Comparison of ENCODE assay signal across 17 mouse cellular contexts in genomic region chr14:51911301-51911700, GRCm38 (mm10). TPM values are rescaled to one million over a fixed set of nuclear protein-coding genes. Genes with fewer than 3 reads are reported as not detected.
A peak's percentile ranks its signal among the peaks of the same experiment; 100 is the strongest.
DNase-seq lines count a peak whose midpoint lies in the region; ATAC-seq and TF ChIP-seq lines count a peak whose summit lies in the region.
"Had no signal": no experiment of that assay in that cellular context is flagged by ENCODE, and none has a peak within 500 bp of the region (broad histone marks: within the 10 kb centered on the region; RNA-seq: fewer than 3 reads in every experiment).

No protein-coding gene starts in this region.

- H3K79me2 ChIP-seq in liver, adult 2 months (ENCODE audit: control insufficient read depth, insufficient read depth, low read length), result peaks cover 15% of the 10 kb centered on the region; the same call in 1 of the 2 replicates

- 0 out of 2 replicates have a peak, but pooled peaks have one; percentile 15 for TF ChIP-seq POLR2A in liver, adult 2 months (IDR thresholded peaks at IDR 0.05; ENCODE audit: extremely low read depth, insufficient read depth, low read length)

- TF ChIP-seq EP300 in heart, postnatal 0 days (IDR thresholded peaks at IDR 0.05; ENCODE audit: low read depth), result no peak

- peaks cover 46% of the 10 kb centered on the region for H3K4me1 ChIP-seq in heart, embryonic 13.5 days
- H3K4me1 ChIP-seq in liver, adult 2 months (ENCODE audit: control insufficient read depth, insufficient read depth, low read length), result peaks cover 41% of the 10 kb centered on the region
- peaks cover 24% of the 10 kb centered on the region for H3K4me1 ChIP-seq in heart, postnatal 0 days (ENCODE audit: control insufficient read depth, insufficient read depth)
- H3K4me1 ChIP-seq in midbrain, postnatal 0 days (ENCODE audit: insufficient read depth, low read length), result no peaks in the 10 kb centered on the region; the same call in 1 of the 2 replicates

- H3K9me3 ChIP-seq in heart, embryonic 13.5 days, result no peaks in the 10 kb centered on the region
- no peaks in the 10 kb centered on the region for H3K9me3 ChIP-seq in heart, postnatal 0 days (replicated peaks; ENCODE audit: control insufficient read depth, low read length)
- no peaks in the 10 kb centered on the region for H3K9me3 ChIP-seq in midbrain, postnatal 0 days (ENCODE audit: low read length)
- H3K9me3 ChIP-seq: embryonic facial prominence, embryonic 15.5 days; intestine, embryonic 15.5 days had no signal

- peak overlapping the region; percentile 71; the same call in 1 of the 2 replicates for H3K4me3 ChIP-seq in heart, embryonic 13.5 days
- peak overlapping the region; percentile 67 for H3K4me3 ChIP-seq in liver, adult 2 months (ENCODE audit: insufficient read depth, low read depth, low read length)
- peak overlapping the region; percentile 75; the same call in 1 of the 2 replicates for H3K4me3 ChIP-seq in heart, postnatal 0 days (ENCODE audit: low read depth, low read length)
- H3K4me3 ChIP-seq in midbrain, postnatal 0 days (ENCODE audit: low read depth, low read length), result peak overlapping the region; percentile 23
- H3K4me3 ChIP-seq: embryonic facial prominence, embryonic 15.5 days; intestine, embryonic 15.5 days had no signal

- peaks cover 53% of the 10 kb centered on the region for H3K36me3 ChIP-seq in heart, embryonic 13.5 days
- H3K36me3 ChIP-seq in liver, adult 2 months (ENCODE audit: control insufficient read depth, insufficient read depth, low read length), result peaks cover 48% of the 10 kb centered on the region
- peaks cover 49% of the 10 kb centered on the region for H3K36me3 ChIP-seq in heart, postnatal 0 days (replicated peaks; ENCODE audit: control insufficient read depth, insufficient read depth, low read length)
- peaks cover 23% of the 10 kb centered on the region for H3K36me3 ChIP-seq in midbrain, postnatal 0 days (ENCODE audit: insufficient read depth, low read length)
- H3K36me3 ChIP-seq: intestine, embryonic 15.5 days had no signal

- no peak for TF ChIP-seq CTCF in liver, adult 2 months (IDR thresholded peaks at IDR 0.05; ENCODE audit: low read depth, low read length)
- TF ChIP-seq CTCF in heart, postnatal 0 days (IDR thresholded peaks at IDR 0.05; ENCODE audit: low read depth), result no peak
- TF ChIP-seq CTCF in midbrain, postnatal 0 days (IDR thresholded peaks at IDR 0.05), result no peak

- H3K9ac ChIP-seq in heart, embryonic 13.5 days, result no peak overlapping the region; the same call in 1 of the 2 replicates
- H3K9ac ChIP-seq in liver, adult 2 months (ENCODE audit: low read depth, low read length), result peak overlapping the region; percentile 82
- H3K9ac ChIP-seq in heart, postnatal 0 days (replicated peaks; ENCODE audit: low read depth, low read length), result no peak overlapping the region
- no peak overlapping the region for H3K9ac ChIP-seq in midbrain, postnatal 0 days (replicated peaks; ENCODE audit: low read length, poor library complexity, severe bottlenecking)
- H3K9ac ChIP-seq: embryonic facial prominence, embryonic 15.5 days; intestine, embryonic 15.5 days had no signal

- intact Hi-C loops in heart, postnatal 14 days (cut with DNase I), result no loop called here

- H3K27ac ChIP-seq in heart, embryonic 13.5 days (replicated peaks), result no peak overlapping the region
- H3K27ac ChIP-seq in liver, adult 2 months (replicated peaks; ENCODE audit: insufficient read depth, low read depth, low read length), result peak overlapping the region; percentile 97
- peak overlapping the region; percentile 99; the same call in 1 of the 2 replicates for H3K27ac ChIP-seq in heart, postnatal 0 days (ENCODE audit: low read depth)
- H3K27ac ChIP-seq in midbrain, postnatal 0 days (ENCODE audit: low read depth, low read length), result no peak overlapping the region
- H3K27ac ChIP-seq: embryonic facial prominence, embryonic 15.5 days; intestine, embryonic 15.5 days; kidney, postnatal 0 days had no signal

- ATAC-seq in heart, embryonic 13.5 days (ENCODE audit: extremely low read depth, insufficient number of reproducible peaks, low FRiP score, low TSS enrichment), result no peak
- no peak for ATAC-seq in heart, postnatal 0 days (ENCODE audit: insufficient read depth, low read depth)
- no peak for ATAC-seq in midbrain, postnatal 0 days (ENCODE audit: low FRiP score)
- ATAC-seq: forebrain, embryonic 16.5 days; intestine, embryonic 15.5 days had no signal

- H3K27me3 ChIP-seq in heart, embryonic 13.5 days (replicated peaks), result no peaks in the 10 kb centered on the region
- H3K27me3 ChIP-seq in liver, adult 2 months (ENCODE audit: control insufficient read depth, insufficient read depth, low read length), result no peaks in the 10 kb centered on the region
- H3K27me3 ChIP-seq in heart, postnatal 0 days (ENCODE audit: control insufficient read depth, insufficient read depth, low read length), result no peaks in the 10 kb centered on the region
- H3K27me3 ChIP-seq in midbrain, postnatal 0 days (ENCODE audit: insufficient read depth, low read length), result no peaks in the 10 kb centered on the region
- H3K27me3 ChIP-seq: embryonic facial prominence, embryonic 15.5 days had no signal

- H3K4me2 ChIP-seq in heart, embryonic 13.5 days, result peak overlapping the region; percentile 99
- peak overlapping the region; percentile 96 for H3K4me2 ChIP-seq in heart, postnatal 0 days (ENCODE audit: low read depth, low read length)
- peak overlapping the region; percentile 96; the same call in 1 of the 2 replicates for H3K4me2 ChIP-seq in midbrain, postnatal 0 days (ENCODE audit: low read depth, low read length, poor library complexity, severe bottlenecking)
- H3K4me2 ChIP-seq: embryonic facial prominence, embryonic 15.5 days had no signal

- DNase-seq in heart, postnatal 14 days, result no peak
- DNase-seq in liver, adult 2 months (ENCODE audit: extremely low read depth, low read depth, low spot score), result peak; percentile 78
- DNase-seq in liver, result no peak
- no peak for DNase-seq in heart, postnatal 0 days (ENCODE audit: low spot score)
- DNase-seq in midbrain, postnatal 0 days (ENCODE audit: low spot score), result no peak
- no peak for DNase-seq in cerebellum, postnatal 36 days
- DNase-seq: gastrocnemius, postnatal 10 days; layer of hippocampus, adult 9-11 months; lung, adult 18-20 months; thymus, adult 2 months had no signal

- 85% methylated on average over 10 of the region's 10 CpGs for WGBS in heart, embryonic 13.5 days
- WGBS in liver, adult 2 months, result 19% methylated on average over 10 of the region's 10 CpGs
- WGBS in heart, postnatal 0 days, result 80% methylated on average over 10 of the region's 10 CpGs
- 78% methylated on average over 10 of the region's 10 CpGs for WGBS in midbrain, postnatal 0 days

RNA-seq across cellular contexts. Expression of gene Ndrg2, which starts 2.7 kb away (rescaled TPM):
- polyA plus RNA-seq in heart, embryonic 13.5 days (2015; fragmentation: Nextera tagmentation; extraction: Ambion mirVana), result 223 and 248 TPM in 2 replicates
- total RNA-seq in heart, postnatal 14 days (2021), result 1,000 to 10,000 TPM in 1 of 2 experiments, 100 to 1,000 TPM in 1; 982 to 1,030 TPM
- total RNA-seq in liver, adult 2 months (2014; rRNA removed), result 1,230 and 1,535 TPM in 2 replicates
- 1,907 and 2,831 TPM in 2 replicates for polyA plus RNA-seq in liver, adult 2 months (2012; rRNA removed)
- total RNA-seq in heart, postnatal 0 days (2014; rRNA removed; ENCODE audit: low replicate concordance), result 785 and 1,158 TPM in 2 replicates
- polyA plus RNA-seq in heart, postnatal 0 days (2015; fragmentation: Nextera tagmentation; extraction: Ambion mirVana), result 581 and 591 TPM in 2 replicates
- total RNA-seq in midbrain, postnatal 0 days (2014; rRNA removed), result 403 and 449 TPM in 2 replicates
- polyA plus RNA-seq in midbrain, postnatal 0 days (2015; fragmentation: Nextera tagmentation; extraction: Ambion mirVana), result 356 and 413 TPM in 2 replicates

RNA-seq across cellular contexts. Expression of gene Tppp2, which starts 6.9 kb away (rescaled TPM):
- polyA plus RNA-seq in heart, embryonic 13.5 days (2015; fragmentation: Nextera tagmentation; extraction: Ambion mirVana), result not detected in 2 replicates
- total RNA-seq in heart, postnatal 14 days (2021), result not detected
- total RNA-seq in liver, adult 2 months (2014; rRNA removed), result not detected in 2 replicates
- not detected in 2 replicates for polyA plus RNA-seq in liver, adult 2 months (2012; rRNA removed)
- total RNA-seq in heart, postnatal 0 days (2014; rRNA removed; ENCODE audit: low replicate concordance), result not detected in 2 replicates
- polyA plus RNA-seq in heart, postnatal 0 days (2015; fragmentation: Nextera tagmentation; extraction: Ambion mirVana), result not detected in 2 replicates
- not detected in 2 replicates for total RNA-seq in midbrain, postnatal 0 days (2014; rRNA removed)
- polyA plus RNA-seq in midbrain, postnatal 0 days (2015; fragmentation: Nextera tagmentation; extraction: Ambion mirVana), result not detected in 2 replicates
- total RNA-seq: adrenal gland, postnatal 4 days; gastrocnemius, postnatal 10 days; left cerebral cortex, postnatal 25 days had no signal
- polyA plus RNA-seq: embryonic facial prominence, embryonic 15.5 days; forebrain, embryonic 16.5 days; intestine, embryonic 15.5 days; kidney, postnatal 0 days; thymus, adult 2 months had no signal

RNA-seq across cellular contexts. Expression of gene Rnase13, which starts 11.3 kb away (rescaled TPM):
- not detected in 2 replicates for polyA plus RNA-seq in heart, embryonic 13.5 days (2015; fragmentation: Nextera tagmentation; extraction: Ambion mirVana)
- not detected for total RNA-seq in heart, postnatal 14 days (2021)
- not detected in 2 replicates for total RNA-seq in liver, adult 2 months (2014; rRNA removed)
- 0.22 and 0.24 TPM in 2 replicates for polyA plus RNA-seq in liver, adult 2 months (2012; rRNA removed)
- total RNA-seq in heart, postnatal 0 days (2014; rRNA removed; ENCODE audit: low replicate concordance), result not detected in 2 replicates
- polyA plus RNA-seq in heart, postnatal 0 days (2015; fragmentation: Nextera tagmentation; extraction: Ambion mirVana), result not detected in 2 replicates
- not detected in 2 replicates for total RNA-seq in midbrain, postnatal 0 days (2014; rRNA removed)
- 0.11 TPM in 1 of 2 replicates, not detected in the other for polyA plus RNA-seq in midbrain, postnatal 0 days (2015; fragmentation: Nextera tagmentation; extraction: Ambion mirVana)
- total RNA-seq: adrenal gland, postnatal 4 days; gastrocnemius, postnatal 10 days had no signal
- polyA plus RNA-seq: embryonic facial prominence, embryonic 15.5 days; forebrain, embryonic 16.5 days; intestine, embryonic 15.5 days; kidney, postnatal 0 days; thymus, adult 2 months had no signal

RNA-seq across cellular contexts. Expression of gene Slc39a2, which starts 18.6 kb away (rescaled TPM):
- 0.13 and 0.48 TPM in 2 replicates for polyA plus RNA-seq in heart, embryonic 13.5 days (2015; fragmentation: Nextera tagmentation; extraction: Ambion mirVana)
- total RNA-seq in heart, postnatal 14 days (2021), result under 1 TPM; 0.29 to 0.44 TPM
- 0.65 and 1.4 TPM in 2 replicates for total RNA-seq in liver, adult 2 months (2014; rRNA removed)
- polyA plus RNA-seq in liver, adult 2 months (2012; rRNA removed), result 1.1 and 1.8 TPM in 2 replicates
- total RNA-seq in heart, postnatal 0 days (2014; rRNA removed; ENCODE audit: low replicate concordance), result not detected in 2 replicates
- polyA plus RNA-seq in heart, postnatal 0 days (2015; fragmentation: Nextera tagmentation; extraction: Ambion mirVana), result 0.15 and 0.26 TPM in 2 replicates
- total RNA-seq in midbrain, postnatal 0 days (2014; rRNA removed), result 2.7 and 3.2 TPM in 2 replicates
- polyA plus RNA-seq in midbrain, postnatal 0 days (2015; fragmentation: Nextera tagmentation; extraction: Ambion mirVana), result 0.70 and 0.84 TPM in 2 replicates

RNA-seq across cellular contexts. Expression of gene Mettl17, which starts 26.7 kb away (rescaled TPM):
- polyA plus RNA-seq in heart, embryonic 13.5 days (2015; fragmentation: Nextera tagmentation; extraction: Ambion mirVana), result 38.3 and 40.5 TPM in 2 replicates
- 10 to 100 TPM; 18.6 to 30.2 TPM for total RNA-seq in heart, postnatal 14 days (2021)
- 14.0 and 23.2 TPM in 2 replicates for total RNA-seq in liver, adult 2 months (2014; rRNA removed)
- 18.2 and 21.0 TPM in 2 replicates for polyA plus RNA-seq in liver, adult 2 months (2012; rRNA removed)
- total RNA-seq in heart, postnatal 0 days (2014; rRNA removed; ENCODE audit: low replicate concordance), result 21.6 and 57.0 TPM in 2 replicates
- polyA plus RNA-seq in heart, postnatal 0 days (2015; fragmentation: Nextera tagmentation; extraction: Ambion mirVana), result 27.2 and 37.7 TPM in 2 replicates
- 68.2 and 71.6 TPM in 2 replicates for total RNA-seq in midbrain, postnatal 0 days (2014; rRNA removed)
- 70.3 and 91.4 TPM in 2 replicates for polyA plus RNA-seq in midbrain, postnatal 0 days (2015; fragmentation: Nextera tagmentation; extraction: Ambion mirVana)

Comparison
In these comparisons a context has a peak if more than half of its experiments do, and no peak if none do; other contexts are left out.
1. H3K27ac ChIP-seq: peak in liver, adult 2 months (single experiment) and heart, postnatal 0 days (single experiment); none in heart, embryonic 13.5 days (single experiment) and midbrain, postnatal 0 days (single experiment).
2. H3K4me3 ChIP-seq: peak in every context shown above with its lines; median percentile 75 in heart, postnatal 0 days; 71 in heart, embryonic 13.5 days; 67 in liver, adult 2 months; 23 in midbrain, postnatal 0 days.
3. Peak in every context shown above with its lines, with median percentiles within 50 percentile points of each other: H3K4me2 ChIP-seq.